Mouse (Mus musculus) bone marrow, adult 2 months (tissue): Measurements from ENCODE around the gene Fbxl12.

Source experiments
- CTCF ChIP-seq: fragments of 200-500 bp; IDR thresholded peaks from 2 replicates; pipeline ENCODE4 v1.5.1; 2011; ENCODE audit warnings: low read length, control low read depth; ENCODE audit not compliant: control insufficient read depth, insufficient read depth
- POLR2A ChIP-seq: fragments of 200-500 bp; IDR thresholded peaks from 2 replicates; pipeline ENCODE4 v1.6.1; 2011; ENCODE audit warnings: low read depth, mild to moderate bottlenecking, control low read depth, low read length, borderline replicate concordance; ENCODE audit not compliant: control insufficient read depth

- no peak for TF ChIP-seq CTCF
- no peak for TF ChIP-seq POLR2A
These were observed 13.2 kb downstream of the Fbxl12 start for GRCm38 (mm10) chr9:20631332-20631731.
